Mouse (Mus musculus) forebrain, postnatal 0 days (tissue): ENCODE data around the gene Cfap65. TPM values are rescaled to one million over a fixed set of nuclear protein-coding genes. Genes with fewer than 3 reads are reported as not detected.

Source experiments
- ATAC-seq: fragments of 200-750 bp; cut with Nextera tagmentation; 2 replicates; pipeline ENCODE4 v1.8.0; 2017; ENCODE audit warnings: mild to moderate bottlenecking, moderate library complexity
- DNase-seq: peaks from one replicate; pipeline ENCODE4 v3.0.0-alpha.2; 2015
- H3K27ac ChIP-seq: fragments of 300-500 bp; sonication (generic); 2 replicates; pipeline ENCODE4 v1.5.1; 2014; ENCODE audit warnings: low read depth, mild to moderate bottlenecking, antibody characterized with exemption, low read length, moderate library complexity, mixed read lengths
- H3K27me3 ChIP-seq: fragments of 300-500 bp; sonication (generic); 2 replicates; pipeline ENCODE4 v1.6.1; 2014; ENCODE audit warnings: mild to moderate bottlenecking, low read length, mixed read lengths; ENCODE audit not compliant: insufficient read depth
- H3K36me3 ChIP-seq: fragments of 300-500 bp; sonication (generic); 2 replicates; pipeline ENCODE4 v1.6.1; 2014; ENCODE audit warnings: mild to moderate bottlenecking, moderate library complexity; ENCODE audit not compliant: insufficient read depth
- H3K4me1 ChIP-seq: fragments of 300-500 bp; sonication (generic); 2 replicates; pipeline ENCODE4 v1.6.1; 2014; ENCODE audit warnings: antibody characterized with exemption; ENCODE audit not compliant: insufficient read depth
- H3K4me2 ChIP-seq: fragments of 300-500 bp; sonication (generic); 2 replicates; pipeline ENCODE4 v1.6.1; 2014; ENCODE audit warnings: low read depth, mild to moderate bottlenecking, moderate library complexity
- H3K4me3 ChIP-seq: fragments of 300-500 bp; sonication (generic); 2 replicates; pipeline ENCODE4 v1.5.1; 2014; ENCODE audit warnings: low read depth, low read length, mixed read lengths
- H3K9ac ChIP-seq: fragments of 300-500 bp; sonication (generic); 2 replicates; pipeline ENCODE4 v1.6.1; 2014; ENCODE audit warnings: mild to moderate bottlenecking
- H3K9me3 ChIP-seq: fragments of 300-500 bp; sonication (generic); 2 replicates; pipeline ENCODE4 v1.6.1; 2016; ENCODE audit warnings: low read length
- CTCF ChIP-seq: sonication (generic); IDR thresholded peaks from 2 replicates; pipeline ENCODE4 v1.5.1; 2016; ENCODE audit warnings: antibody characterized with exemption, control low read depth, low read depth
- WGBS: fragments of 180-500 bp; shearing (Covaris S2); extraction: QIAGEN DNeasy Blood & Tissue Kit; methylation state at CpG from one replicate; pipeline ENCODE4 v1.1.7; 2014; 5-methylcytosine and 5-hydroxymethylcytosine counted together
- polyA plus RNA-seq: library from polyadenylated mRNA; unstranded; fragments of >200 nt; fragmentation: Nextera tagmentation; extraction: Ambion mirVana; gene quantifications from 2 replicates; pipeline ENCODE4 v1.2.1, GENCODE M21; 2015
- total RNA-seq: library from RNA; depleted of rRNA; stranded (reverse); fragments of >200 nt; gene quantifications from 2 replicates; pipeline ENCODE4 v1.2.3, GENCODE M21; 2014

Cfap65 gene
- total and polyA plus RNA-seq, 2 experiments from 2014 or later = 1.1 to 3.4 TPM

DNA sequence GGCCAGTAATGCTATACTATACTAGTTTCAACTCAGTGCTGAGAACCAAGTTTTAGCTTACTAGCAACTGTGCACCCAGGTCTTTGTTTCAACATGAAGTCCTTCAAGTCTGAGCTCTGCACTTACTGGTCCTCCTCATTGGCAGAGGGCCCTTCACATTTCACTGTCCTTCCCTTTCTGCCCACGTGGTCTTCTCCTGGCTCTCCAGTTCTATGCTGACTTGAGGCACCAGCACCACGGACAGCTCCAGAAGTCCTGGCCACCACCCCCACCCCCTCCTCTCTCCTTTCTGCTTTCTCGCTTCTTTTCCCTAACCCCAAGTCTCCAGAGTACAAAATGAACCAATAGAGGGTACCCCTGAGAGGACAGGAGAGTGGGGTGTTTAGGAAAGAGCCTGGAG, 4.4 kb upstream of the Cfap65 start:
- 7% methylated on average over 3 of the region's 3 CpGs for WGBS
- no peak for DNase-seq
- H3K27ac ChIP-seq = no peak overlapping the region
- no peak overlapping the region for H3K4me3 ChIP-seq
- no peaks in the 10 kb centered on the region for H3K9me3 ChIP-seq
- H3K4me2 ChIP-seq = no peak overlapping the region
- no peaks in the 10 kb centered on the region for H3K36me3 ChIP-seq
- TF ChIP-seq CTCF = no peak
- no peak overlapping the region for H3K9ac ChIP-seq
- no peaks in the 10 kb centered on the region for H3K4me1 ChIP-seq
- no peak for ATAC-seq
- peaks cover 17% of the 10 kb centered on the region for H3K27me3 ChIP-seq

DNA sequence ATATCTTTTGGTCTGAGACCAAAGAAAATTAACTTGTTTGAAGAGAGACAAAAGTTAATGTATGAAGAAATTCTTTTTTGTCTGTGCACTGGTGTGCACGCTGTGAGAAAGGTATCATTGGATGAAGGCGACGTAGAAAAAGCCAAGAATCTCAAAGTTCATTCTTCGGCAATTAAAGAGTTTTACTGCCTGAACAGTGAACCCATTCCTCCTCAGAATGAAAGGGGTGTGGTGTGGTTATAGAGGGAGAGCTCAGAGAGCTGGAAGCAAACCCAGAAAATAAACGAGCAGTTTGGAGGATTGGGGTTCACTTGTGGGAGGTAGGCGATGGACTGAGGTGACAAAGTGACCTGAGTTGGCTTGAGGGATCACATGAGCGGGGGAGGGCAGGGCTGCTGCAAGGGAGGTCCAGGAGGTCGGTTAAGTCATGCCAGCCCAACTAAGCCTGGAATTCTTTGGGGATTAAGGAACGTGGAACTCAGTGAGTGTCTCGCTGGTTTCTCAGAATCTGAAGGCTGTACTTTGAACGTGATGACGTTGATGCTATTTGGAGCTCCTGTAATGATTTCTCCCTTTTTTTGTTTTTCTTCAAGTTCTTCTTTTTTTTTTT, 927 bp upstream of the Cfap65 start:
- Histone ChIP-seq H3K27me3 (peaks cover 17% of the 10 kb centered on the region), H3K4me2 (no peak overlapping the region), H3K9ac (no peak overlapping the region), H3K9me3 (no peaks in the 10 kb centered on the region), H3K4me1 (no peaks in the 10 kb centered on the region), H3K36me3 (no peaks in the 10 kb centered on the region), H3K27ac (no peak overlapping the region), H3K4me3 (no peak overlapping the region)
- DNase-seq = no peak
- WGBS = 32% methylated on average over 12 of the region's 12 CpGs
- no peak for TF ChIP-seq CTCF
- ATAC-seq = no peak

DNA sequence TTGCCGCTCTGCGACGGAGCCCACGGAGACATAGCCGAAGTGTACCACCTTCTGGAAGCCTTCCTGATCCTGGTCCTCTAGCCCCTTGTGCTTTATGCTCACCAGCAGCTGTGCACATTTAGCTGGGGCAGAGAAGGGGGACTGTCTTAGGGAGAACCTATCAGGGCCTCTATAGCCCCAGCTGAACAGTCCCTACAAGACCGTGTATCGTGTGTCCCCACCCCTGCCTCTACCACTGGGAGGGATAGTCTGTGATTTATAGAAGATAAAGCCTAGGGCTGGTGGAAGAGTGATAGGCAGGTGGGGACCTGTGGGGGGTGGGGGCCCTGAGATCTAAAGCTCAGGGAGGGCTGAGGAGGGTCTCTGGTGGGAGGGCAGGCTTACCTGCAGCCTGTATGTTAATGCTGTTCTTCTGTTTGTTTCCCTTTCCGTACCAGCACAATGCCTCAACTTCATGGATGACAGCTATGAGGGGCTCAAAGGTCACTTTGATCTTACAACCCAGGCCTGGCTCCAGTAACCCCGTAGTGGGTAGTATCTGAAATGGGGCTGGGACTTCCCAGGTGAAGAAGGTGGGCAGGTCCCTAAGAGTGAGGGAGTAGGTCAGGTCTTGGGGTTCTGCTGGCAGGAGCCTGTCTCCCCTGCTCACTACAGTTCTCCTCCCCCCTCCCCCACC, 7.6 kb downstream of the Cfap65 start:
- no peak overlapping the region for H3K27ac ChIP-seq
- WGBS = 87% methylated on average over 9 of the region's 9 CpGs
- H3K36me3 ChIP-seq = no peaks in the 10 kb centered on the region
- ATAC-seq (no peak), DNase-seq (no peak)
- no peaks in the 10 kb centered on the region for H3K4me1 ChIP-seq
- no peak for TF ChIP-seq CTCF
- no peak overlapping the region for H3K4me2 ChIP-seq
- H3K9me3 ChIP-seq = no peaks in the 10 kb centered on the region
- H3K9ac ChIP-seq = no peak overlapping the region
- H3K4me3 ChIP-seq = no peak overlapping the region
- H3K27me3 ChIP-seq = no peaks in the 10 kb centered on the region

DNA sequence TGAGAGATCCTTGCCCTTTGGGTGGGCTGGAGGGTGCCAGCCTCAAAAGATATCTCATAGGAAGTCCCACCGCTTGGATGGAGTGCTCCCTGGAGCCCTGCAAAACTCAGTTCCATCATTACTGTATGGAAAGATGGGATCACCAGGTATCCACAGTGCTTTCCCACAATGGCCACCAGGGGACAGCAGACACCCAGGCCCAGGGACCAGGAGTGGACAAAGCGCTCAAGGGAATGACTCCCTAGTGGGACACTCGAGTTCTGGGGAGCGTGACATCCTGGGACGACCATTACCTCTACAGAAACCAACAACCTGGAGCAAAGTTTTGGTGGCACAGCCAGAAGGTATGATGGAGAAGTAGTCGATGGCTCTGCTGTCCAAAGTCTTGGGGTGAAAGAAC, 8.7 kb downstream of the Cfap65 start:
- Histone ChIP-seq H3K27ac (no peak overlapping the region), H3K4me3 (no peak overlapping the region), H3K9ac (no peak overlapping the region), H3K36me3 (no peaks in the 10 kb centered on the region), H3K27me3 (no peaks in the 10 kb centered on the region), H3K9me3 (no peaks in the 10 kb centered on the region), H3K4me2 (no peak overlapping the region), H3K4me1 (no peaks in the 10 kb centered on the region)
- no peak for ATAC-seq
- TF ChIP-seq CTCF = peak; percentile 84
- DNase-seq = no peak
- WGBS = 38% methylated on average over 6 of the region's 6 CpGs

DNA sequence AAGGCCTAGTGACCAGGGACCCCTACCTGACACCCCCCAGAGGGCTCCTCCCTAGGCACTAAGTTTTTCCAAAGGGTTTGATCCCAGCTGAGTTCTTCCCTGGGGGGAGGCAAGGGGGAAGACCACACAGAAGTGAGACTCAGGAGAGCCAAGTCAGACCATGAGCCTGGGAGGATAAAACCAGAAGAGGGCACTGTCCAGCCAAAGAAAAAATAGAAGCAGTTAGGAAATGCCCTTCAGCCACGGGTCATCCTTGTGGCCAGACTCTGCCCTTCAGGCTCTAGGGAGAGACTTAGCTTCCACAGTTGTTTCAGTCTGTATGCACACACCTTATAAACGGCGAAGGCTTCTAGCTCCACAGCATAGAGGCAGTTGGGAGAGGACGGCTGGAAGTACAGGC, 10.9 kb downstream of the Cfap65 start:
- WGBS = 61% methylated on average over 4 of the region's 4 CpGs
- no peak overlapping the region for H3K9ac ChIP-seq
- no peaks in the 10 kb centered on the region for H3K36me3 ChIP-seq
- no peaks in the 10 kb centered on the region for H3K9me3 ChIP-seq
- H3K27ac ChIP-seq = no peak overlapping the region
- no peak for TF ChIP-seq CTCF
- no peak for DNase-seq
- H3K4me3 ChIP-seq = no peak overlapping the region
- no peaks in the 10 kb centered on the region for H3K4me1 ChIP-seq
- no peak for ATAC-seq
- no peak overlapping the region for H3K4me2 ChIP-seq
- no peaks in the 10 kb centered on the region for H3K27me3 ChIP-seq

DNA sequence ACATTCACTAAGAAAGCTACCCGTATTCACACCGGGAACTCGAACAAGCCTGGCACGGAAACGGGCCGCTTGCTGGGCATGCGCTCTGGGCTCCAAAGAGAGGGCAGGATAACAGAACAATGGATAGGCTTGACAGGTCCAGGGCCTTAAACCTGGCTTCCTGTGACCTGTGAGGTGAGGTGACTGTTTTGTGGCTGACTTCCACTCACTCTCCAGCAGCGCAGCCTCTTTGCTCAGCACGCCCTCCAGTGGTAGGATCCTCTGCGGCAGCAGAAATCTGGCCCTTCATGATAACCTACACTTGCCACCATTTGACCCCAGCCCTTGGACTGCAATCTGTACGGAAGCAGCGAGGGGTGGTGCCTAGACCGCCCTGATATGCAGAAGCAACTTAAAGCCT, 19.7 kb downstream of the Cfap65 start:
- Histone ChIP-seq H3K27me3 (no peaks in the 10 kb centered on the region; the same call in 1 of the 2 replicates), H3K4me3 (no peak overlapping the region), H3K36me3 (no peaks in the 10 kb centered on the region), H3K27ac (no peak overlapping the region), H3K9ac (no peak overlapping the region), H3K9me3 (no peaks in the 10 kb centered on the region), H3K4me1 (no peaks in the 10 kb centered on the region), H3K4me2 (no peak overlapping the region)
- DNase-seq (peak; percentile 47), ATAC-seq (no peak)
- 23% methylated on average over 13 of the region's 13 CpGs for WGBS
- peak; percentile 38 for TF ChIP-seq CTCF

DNA sequence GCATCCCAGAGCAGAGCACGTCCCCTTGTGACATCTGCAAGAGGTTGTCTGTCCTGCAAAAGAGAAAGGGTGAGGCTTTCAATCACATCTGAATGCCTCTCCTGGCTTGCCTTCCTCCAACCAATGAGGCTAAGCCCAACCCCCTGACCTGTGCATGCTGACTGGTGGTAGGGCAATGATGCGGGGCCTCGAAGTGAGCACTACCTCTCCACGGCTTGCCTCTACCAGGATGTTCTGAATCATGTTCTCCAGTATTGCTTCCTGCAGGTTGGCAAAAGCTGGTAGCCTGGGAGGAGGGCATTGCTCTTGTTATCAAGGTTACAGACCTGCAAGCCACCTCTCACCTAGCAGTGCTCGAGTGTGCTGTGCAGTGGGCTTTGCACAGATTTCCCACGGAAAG, 33.2 kb downstream of the Cfap65 start:
- Histone ChIP-seq H3K4me3 (no peak overlapping the region), H3K9ac (no peak overlapping the region), H3K4me2 (no peak overlapping the region), H3K27me3 (peaks cover 54% of the 10 kb centered on the region), H3K27ac (no peak overlapping the region), H3K4me1 (no peaks in the 10 kb centered on the region), H3K36me3 (no peaks in the 10 kb centered on the region), H3K9me3 (no peaks in the 10 kb centered on the region)
- no peak for ATAC-seq
- TF ChIP-seq CTCF = no peak
- DNase-seq = no peak
- WGBS = 21% methylated on average over 6 of the region's 6 CpGs
